In genomic region chr15:93024171-93024570, GRCm38 (mm10) we compare ENCODE assay signal across 21 mouse cellular contexts.
"Had no signal": no experiment of that assay in that cellular context is flagged by ENCODE, and none has a peak within 500 bp of the region (broad histone marks: within the 10 kb centered on the region; RNA-seq: fewer than 3 reads in every experiment).

No protein-coding gene starts in this region.

- DNase-seq: kidney, adult 18-20 months; kidney, postnatal 14 days; kidney, postnatal 4 days; left cerebral cortex, postnatal 4 days; lung, adult 18-20 months; thymus, adult 2 months; thymus, postnatal 14 days; thymus, postnatal 4 days had no signal

- H3K9ac ChIP-seq: limb, embryonic 12.5 days; limb, embryonic 15.5 days; liver, embryonic 12.5 days; liver, embryonic 15.5 days; lung, embryonic 15.5 days; midbrain, embryonic 13.5 days; neural tube, embryonic 13.5 days had no signal

- H3K27ac ChIP-seq: limb, embryonic 12.5 days; limb, embryonic 15.5 days; liver, embryonic 12.5 days; liver, embryonic 15.5 days; lung, embryonic 15.5 days; macrophage; midbrain, embryonic 10.5 days; midbrain, embryonic 13.5 days; neural tube, embryonic 13.5 days; stomach, postnatal 0 days had no signal

- H3K4me2 ChIP-seq: limb, embryonic 12.5 days; limb, embryonic 15.5 days; liver, embryonic 12.5 days; liver, embryonic 15.5 days; lung, embryonic 15.5 days; midbrain, embryonic 13.5 days; neural tube, embryonic 13.5 days had no signal

- H3K4me3 ChIP-seq: limb, embryonic 12.5 days; limb, embryonic 15.5 days; liver, embryonic 12.5 days; liver, embryonic 15.5 days; lung, embryonic 15.5 days; midbrain, embryonic 10.5 days; midbrain, embryonic 13.5 days; myocyte; neural tube, embryonic 13.5 days had no signal

- H3K4me1 ChIP-seq: limb, embryonic 12.5 days; limb, embryonic 15.5 days; liver, embryonic 12.5 days; liver, embryonic 15.5 days; lung, embryonic 15.5 days; midbrain, embryonic 10.5 days; midbrain, embryonic 13.5 days had no signal

- H3K36me3 ChIP-seq: limb, embryonic 12.5 days; limb, embryonic 15.5 days; liver, embryonic 12.5 days; liver, embryonic 15.5 days; lung, embryonic 15.5 days; midbrain, embryonic 10.5 days; midbrain, embryonic 13.5 days; neural tube, embryonic 13.5 days had no signal

- ATAC-seq: intestine, embryonic 16.5 days; liver, embryonic 12.5 days; midbrain, embryonic 13.5 days; midbrain, embryonic 16.5 days had no signal

- H3K9me3 ChIP-seq: limb, embryonic 15.5 days; liver, embryonic 12.5 days; liver, embryonic 15.5 days; lung, embryonic 15.5 days; midbrain, embryonic 10.5 days; midbrain, embryonic 13.5 days; neural tube, embryonic 13.5 days had no signal

- H3K27me3 ChIP-seq: limb, embryonic 12.5 days; limb, embryonic 15.5 days; liver, embryonic 12.5 days; liver, embryonic 15.5 days; lung, embryonic 15.5 days; midbrain, embryonic 13.5 days; neural tube, embryonic 13.5 days had no signal
